Mouse (Mus musculus): ENCODE data around the gene Gcnt2.
A peak's percentile ranks its signal among the peaks of the same experiment; 100 is the strongest.

Gene Gcnt2

DNA sequence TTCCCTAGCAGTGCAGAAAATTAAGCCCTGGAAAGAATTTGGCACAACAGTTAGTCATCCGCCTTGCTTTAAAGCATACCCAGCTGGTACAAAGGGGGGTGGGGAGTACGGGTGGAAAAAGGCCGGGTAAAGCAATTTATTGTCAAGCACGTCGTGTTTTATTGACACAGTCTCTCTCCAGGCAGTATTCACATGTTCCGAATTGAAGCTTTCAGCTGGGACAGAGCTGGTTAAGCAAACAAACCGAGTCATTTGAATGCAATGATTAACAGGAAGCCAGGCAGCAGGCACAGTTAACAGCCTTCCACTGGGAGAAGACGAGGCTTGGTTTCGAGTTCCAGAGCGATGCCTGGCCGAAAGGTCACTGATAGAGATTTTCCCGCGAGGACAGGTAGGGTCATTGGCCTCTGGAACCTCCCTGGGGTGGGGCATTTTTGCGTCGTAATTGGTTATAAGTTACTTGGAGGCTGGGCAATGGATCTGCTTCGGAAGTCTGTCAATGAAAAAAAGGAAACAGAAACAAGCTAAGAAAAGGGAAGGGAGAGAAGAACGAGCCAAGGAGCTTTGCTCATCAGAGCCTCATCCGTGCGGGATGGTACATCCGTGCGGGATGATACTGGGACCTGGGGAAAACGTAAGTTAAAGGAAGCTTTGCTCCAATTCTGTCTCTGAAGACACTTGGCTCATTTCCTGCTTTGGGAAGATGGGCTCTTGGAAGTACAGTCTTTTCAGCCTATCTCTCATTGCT, at the start of gene Gcnt2:
TSS of gene Gcnt2 (plus strand) at position 103 of the 748 bp plus-strand sequence.
- peak; percentile 71; the same call in 1 of the 2 replicates for TF ChIP-seq GATA4 (IDR thresholded peaks at IDR 0.05; ENCODE audit: insufficient replicate concordance, low read length)

DNA sequence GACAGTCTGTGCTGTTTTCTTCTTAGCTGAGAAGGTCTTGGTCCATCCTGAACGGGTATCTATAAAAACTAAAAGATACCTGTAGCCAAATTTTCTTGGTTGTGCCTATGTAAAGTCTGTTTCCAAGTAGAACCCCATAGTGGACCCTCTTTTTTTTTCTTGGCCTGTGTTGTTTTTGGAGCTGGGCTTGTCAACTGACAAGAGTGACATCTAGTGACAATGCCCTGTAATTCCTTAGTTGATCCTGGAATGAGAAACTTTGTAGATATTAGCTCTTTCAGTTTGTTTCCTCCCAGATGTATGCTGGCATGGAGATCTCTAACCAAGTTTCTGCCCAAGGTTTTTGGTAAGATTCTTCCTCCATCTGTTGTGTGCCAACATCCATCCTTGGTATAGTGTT, 38.9 kb upstream of the Gcnt2 start:
- no peak for TF ChIP-seq GATA4 (IDR thresholded peaks at IDR 0.05; ENCODE audit: insufficient replicate concordance, low read length)

DNA sequence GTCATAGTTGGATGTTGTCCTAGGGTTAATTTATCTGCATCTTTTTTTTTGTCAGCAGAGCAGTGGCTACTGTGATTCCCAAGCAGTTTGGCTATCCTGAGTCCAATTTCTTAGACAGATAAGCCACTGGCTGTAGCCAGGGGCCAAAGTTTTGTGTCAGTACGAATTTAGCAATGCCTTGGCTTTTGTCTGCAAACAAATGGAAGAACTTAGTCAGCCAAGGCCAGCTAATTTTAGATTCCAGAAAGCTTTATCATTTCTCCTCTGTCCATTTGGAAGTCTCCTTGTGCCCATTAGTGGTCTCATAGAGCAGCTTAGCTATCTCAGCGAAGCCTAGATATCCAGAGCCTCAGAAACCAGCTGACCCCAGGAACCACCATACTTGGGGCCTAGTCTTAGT, 37.6 kb upstream of the Gcnt2 start:
- no peak for TF ChIP-seq GATA4 (IDR thresholded peaks at IDR 0.05; ENCODE audit: insufficient replicate concordance, low read length)

DNA sequence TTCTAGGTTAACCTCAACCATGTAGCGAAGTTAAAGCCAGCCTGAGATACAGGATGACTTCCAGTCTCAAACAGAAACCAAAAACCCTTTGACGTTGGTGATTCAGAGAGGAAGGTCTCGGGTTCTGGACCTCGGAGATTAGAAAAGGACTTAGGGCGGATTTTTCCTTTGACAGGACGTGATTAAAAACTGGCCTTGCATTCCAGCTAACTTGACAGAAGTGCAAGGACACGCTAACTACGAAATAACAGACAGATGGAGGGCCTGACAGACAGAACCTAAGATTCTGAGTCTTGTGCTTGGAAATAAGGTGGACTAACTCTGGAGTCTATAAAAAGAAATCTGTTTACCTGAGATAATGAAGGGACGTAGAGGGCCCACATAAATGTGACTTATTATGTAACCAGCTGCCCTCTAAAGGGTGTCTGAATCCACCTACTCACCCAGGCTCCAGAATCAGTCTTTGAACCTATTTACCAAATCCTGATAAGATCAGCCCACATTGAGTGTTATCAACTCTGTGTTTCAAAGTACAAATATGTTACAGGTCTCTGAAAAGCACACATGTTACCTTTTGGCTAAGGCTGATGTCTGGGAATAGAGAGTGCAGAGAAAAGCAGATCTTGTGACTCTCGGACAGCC, 18.3 kb upstream of the Gcnt2 start:
- peak; percentile 98 for TF ChIP-seq GATA4 (IDR thresholded peaks at IDR 0.05; ENCODE audit: insufficient replicate concordance, low read length)

DNA sequence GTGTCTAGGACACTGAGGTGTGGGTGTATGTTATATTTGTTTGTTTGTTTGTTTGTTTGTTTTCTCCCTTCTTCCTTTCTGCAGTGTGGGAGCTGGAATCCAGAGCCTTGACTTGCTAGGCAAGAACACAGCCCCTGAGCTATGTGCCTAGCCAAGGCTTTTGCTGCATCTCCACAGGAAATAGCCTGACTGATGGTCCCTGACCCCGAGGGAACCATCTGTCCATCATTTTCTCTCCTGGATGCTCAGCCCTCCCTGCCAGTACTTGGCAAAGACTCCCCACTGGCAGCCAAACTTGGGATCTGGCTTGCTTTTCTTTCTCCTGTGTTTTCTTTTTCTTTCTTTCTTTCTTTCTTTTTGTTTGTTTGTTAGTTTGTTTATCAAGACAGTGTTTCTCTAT, 17.4 kb upstream of the Gcnt2 start:
- no peak for TF ChIP-seq GATA4 (IDR thresholded peaks at IDR 0.05; ENCODE audit: insufficient replicate concordance, low read length)

DNA sequence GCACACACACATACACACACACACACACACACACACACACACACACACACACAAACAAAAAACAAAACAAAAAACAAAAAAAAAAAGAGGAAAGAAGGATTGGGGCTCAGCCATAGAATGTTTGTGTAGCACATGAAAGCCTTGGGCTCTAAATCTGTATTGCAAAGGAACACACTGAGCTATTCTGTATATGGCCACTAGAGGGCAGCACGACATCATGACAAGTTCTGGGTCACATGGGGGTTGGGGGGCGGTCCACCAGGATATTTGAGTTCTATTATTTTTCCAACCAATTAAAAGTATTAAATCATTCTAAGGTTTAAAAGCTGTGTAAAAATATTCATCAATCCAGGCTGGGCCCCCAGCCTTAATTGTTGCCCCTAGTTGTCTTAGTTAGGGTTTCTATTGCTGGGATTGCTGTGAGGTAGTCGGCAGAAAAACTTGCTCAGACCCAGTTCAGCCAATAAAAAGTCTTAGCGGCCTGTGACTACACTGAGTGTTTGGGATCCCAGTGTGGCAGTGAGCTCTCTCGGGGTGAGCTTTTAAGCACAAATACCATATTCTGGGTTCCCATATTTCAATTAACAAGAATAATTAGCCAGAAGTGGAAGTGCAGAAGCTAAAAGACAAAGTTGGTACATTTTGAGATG, 16.0 kb upstream of the Gcnt2 start:
- TF ChIP-seq GATA4 (IDR thresholded peaks at IDR 0.05; ENCODE audit: insufficient replicate concordance, low read length): no peak

DNA sequence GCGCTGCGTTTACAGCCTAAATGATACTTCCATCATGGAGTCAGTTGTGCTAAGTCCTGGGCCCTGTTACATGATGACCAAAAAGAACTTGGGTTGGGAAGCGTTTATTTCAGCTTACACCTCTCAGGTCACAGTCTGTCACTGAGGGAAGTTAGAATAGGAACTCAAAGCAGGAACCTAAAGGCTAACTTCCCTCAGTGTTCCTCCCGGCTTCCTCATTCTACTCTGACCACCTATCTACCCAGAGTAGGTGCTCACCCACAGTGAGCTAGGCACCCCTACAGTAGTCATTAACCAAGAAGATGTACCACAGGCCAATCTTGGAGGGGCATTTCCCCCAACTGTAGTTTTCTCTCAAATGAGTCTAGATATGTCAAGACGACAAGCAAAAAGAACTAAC, 15.4 kb upstream of the Gcnt2 start:
- no peak for TF ChIP-seq GATA4 (IDR thresholded peaks at IDR 0.05; ENCODE audit: insufficient replicate concordance, low read length)

DNA sequence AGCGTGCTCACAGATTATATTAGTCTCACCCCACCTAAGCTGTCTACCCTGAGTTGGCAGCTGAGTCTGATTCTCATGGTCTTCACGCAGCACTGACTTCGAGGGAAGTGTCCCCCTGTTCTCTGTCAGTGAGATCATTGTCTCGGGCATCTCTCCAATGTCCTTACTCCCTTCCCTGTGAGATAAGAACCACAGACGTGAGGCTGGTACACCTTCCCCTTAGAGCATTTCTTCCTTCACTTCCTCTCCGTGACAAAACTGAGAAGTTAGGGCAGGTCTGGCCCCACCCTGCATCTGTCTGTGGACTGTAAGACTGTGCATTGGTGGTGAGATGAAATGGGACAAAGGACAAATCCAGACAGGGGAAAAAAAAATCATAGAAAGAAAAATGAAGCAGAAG, 13.6 kb upstream of the Gcnt2 start:
- no peak for TF ChIP-seq GATA4 (IDR thresholded peaks at IDR 0.05; ENCODE audit: insufficient replicate concordance, low read length)

DNA sequence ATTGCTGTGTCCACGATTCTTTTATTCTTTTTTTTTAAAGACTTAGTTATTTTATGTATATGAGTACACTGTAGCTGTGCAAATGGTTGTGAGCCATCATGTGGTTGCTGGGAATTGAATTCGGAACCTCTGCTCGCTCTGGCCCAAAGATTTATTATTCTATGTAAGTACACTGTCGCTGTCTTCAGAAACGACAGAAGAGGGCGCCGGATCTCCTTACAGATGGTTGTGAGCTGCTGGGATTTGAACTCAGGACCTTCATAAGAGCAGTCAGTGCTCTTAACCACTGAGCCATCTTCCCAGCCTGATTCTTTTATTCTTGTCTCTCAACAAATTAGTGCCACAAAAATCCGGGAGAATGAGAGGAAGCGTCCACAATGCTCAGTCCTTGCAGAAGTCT, 13.2 kb upstream of the Gcnt2 start:
- TF ChIP-seq GATA4 (IDR thresholded peaks at IDR 0.05; ENCODE audit: insufficient replicate concordance, low read length): no peak

DNA sequence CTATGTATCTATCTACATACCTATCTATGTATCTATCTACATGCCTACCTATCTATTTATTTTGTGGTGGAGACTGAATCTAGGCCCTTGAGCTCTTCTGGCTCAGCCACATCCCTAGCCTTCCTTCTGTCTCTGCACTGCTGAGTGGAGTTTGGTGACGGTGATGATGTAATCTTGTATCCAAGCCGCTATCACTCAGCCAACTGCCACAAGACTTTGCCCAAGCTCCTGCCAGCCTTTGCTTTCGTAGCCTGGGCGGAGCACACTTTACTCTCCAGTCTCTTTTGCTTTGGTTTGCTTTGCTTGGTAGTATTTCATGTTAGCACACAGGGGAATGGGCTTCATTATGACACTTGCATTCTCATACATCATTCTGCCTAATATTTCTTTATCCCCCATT, 11.7 kb upstream of the Gcnt2 start:
- TF ChIP-seq GATA4 (IDR thresholded peaks at IDR 0.05; ENCODE audit: insufficient replicate concordance, low read length): no peak

DNA sequence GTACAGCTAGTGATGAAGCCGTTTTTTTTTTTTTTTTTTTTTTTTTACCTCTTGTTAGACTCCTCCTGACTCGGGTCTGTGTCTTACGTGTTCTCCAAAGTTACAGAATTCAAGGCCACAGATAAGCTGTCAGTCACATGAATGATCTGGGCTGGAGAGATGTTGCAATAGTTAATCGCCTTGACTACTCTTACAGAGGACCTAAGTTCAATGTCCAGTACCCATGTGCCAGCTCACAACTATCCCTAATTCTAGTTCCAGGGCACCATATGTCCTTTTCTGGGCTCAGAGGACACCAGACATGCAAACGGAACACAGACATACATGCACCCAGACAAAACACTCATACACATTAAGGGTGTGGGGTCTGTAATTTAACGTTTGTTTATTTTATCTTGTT, 8.9 kb upstream of the Gcnt2 start:
- peak; percentile 82 for TF ChIP-seq GATA4 (IDR thresholded peaks at IDR 0.05; ENCODE audit: insufficient replicate concordance, low read length)

DNA sequence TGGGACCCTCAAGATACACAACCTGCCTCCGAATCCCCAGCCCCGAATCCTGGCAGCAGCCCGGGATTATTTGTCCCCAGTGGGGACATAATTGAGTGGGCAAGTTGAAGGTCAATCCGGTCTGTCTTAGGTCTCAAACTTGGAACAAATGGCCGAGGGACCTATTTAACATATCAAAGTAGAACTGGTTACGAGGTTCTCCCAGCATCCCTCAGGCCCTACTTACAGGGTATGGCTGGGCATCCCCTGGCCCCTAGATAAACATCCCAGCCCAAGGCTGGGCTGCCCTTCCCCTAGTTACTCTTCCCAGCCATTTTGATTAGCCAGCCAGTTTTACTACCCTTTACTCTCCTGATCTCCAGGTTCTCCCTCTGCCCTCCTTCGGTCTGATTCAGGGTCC, 8.3 kb upstream of the Gcnt2 start:
- no peak for TF ChIP-seq GATA4 (IDR thresholded peaks at IDR 0.05; ENCODE audit: insufficient replicate concordance, low read length)

DNA sequence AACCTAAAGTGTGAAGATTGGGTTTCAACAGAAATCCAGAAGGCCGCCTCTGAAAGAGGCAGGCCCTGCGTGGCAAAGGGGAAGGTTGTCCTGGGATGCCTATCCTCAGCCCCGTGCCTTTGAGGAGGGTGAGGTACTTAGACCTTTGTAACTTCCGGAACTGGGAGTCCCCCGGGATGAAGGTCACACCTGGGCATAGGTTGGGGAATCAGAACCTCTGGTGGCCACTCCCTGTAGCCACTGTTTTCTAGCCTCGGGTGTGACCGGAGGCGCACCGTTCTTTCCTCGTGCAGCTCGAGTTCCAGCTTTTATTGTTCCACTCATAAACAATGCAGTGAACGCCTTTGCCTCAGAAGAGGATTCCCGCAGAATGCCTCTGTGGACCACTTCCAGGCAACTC, 7.6 kb upstream of the Gcnt2 start:
- TF ChIP-seq GATA4 (IDR thresholded peaks at IDR 0.05; ENCODE audit: insufficient replicate concordance, low read length): no peak

DNA sequence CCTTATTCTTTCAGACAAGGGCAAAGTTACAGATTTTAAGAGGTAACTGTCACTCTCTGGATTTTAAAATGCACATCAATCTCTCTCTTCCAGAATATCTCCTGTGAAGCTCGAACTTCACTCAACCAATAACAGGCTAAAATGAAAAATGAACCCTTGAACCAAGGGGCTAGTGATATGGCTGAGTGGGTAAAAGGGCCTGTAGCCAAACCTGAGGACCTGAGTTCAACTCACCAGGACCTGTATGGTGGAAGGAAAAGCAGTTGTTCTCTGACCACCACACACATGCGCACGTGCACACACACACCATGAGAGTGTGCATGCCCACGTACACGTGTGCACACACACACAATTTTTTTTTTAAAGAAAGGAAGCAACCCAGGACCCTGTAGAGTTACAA, 6.8 kb upstream of the Gcnt2 start:
- TF ChIP-seq GATA4 (IDR thresholded peaks at IDR 0.05; ENCODE audit: insufficient replicate concordance, low read length): no peak

DNA sequence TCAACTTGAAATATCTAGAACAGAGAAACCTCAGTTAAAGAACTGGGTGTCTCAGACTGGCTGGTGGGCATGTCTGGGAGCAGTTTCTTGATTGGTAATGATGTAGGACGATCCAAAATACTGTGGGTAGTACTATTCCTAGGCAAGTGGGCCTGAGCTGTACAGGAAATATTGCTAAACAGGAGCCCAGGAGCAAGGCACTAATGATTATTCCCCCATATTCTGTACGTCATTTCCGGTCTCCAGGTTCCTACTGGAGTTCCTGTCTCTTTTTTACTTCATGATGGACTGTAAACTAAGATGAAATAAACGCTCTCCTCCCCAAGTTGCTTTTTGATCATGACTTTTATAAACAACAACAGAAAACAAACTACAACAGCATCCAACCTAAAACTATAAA, 5.7 kb upstream of the Gcnt2 start:
- no peak for TF ChIP-seq GATA4 (IDR thresholded peaks at IDR 0.05; ENCODE audit: insufficient replicate concordance, low read length)

DNA sequence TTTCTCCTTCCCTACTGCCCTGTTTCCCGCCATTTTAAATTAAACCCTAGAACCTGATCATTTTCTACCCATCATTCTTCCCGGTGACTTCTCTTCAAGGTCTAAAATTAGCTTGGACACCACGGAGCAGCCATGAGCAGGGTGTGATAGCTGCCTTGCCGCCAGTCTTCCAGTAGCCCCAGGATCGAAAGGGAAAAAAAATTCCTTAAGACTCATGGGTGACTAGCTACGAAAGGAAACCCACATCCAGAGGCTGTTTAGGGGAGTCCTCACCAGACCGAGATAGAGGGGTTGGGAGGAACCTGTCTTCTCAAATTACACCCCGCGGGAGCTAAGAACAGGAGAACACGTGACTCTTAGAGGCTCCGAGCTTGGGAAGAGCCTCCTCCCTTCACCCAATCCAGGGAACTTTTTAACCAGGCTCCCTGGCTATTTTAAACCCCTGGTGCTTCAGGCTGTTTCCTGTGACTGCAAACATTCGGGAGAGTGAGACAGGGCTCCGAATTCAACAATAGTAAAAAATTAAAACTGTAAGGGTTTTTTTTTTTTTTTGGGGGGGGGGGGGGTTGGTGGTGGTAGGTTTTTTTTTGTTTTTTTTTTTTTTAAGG, 5.0 kb upstream of the Gcnt2 start:
- TF ChIP-seq GATA4 (IDR thresholded peaks at IDR 0.05; ENCODE audit: insufficient replicate concordance, low read length): no peak
